Mouse (Mus musculus): ENCODE measurements around the gene Prr9. TPM values are rescaled to one million over a fixed set of nuclear protein-coding genes. Genes with fewer than 3 reads are reported as not detected.

Prr9 gene
- total RNA-seq (2012; rRNA removed), result not detected in 2 replicates
- polyA plus RNA-seq (2012; ENCODE audit: insufficient read depth in 1 of 2, insufficient read length in 2 of 2, low read depth in 1 of 2, low replicate concordance in 2 of 2, missing spikeins in 1 of 2), result not detected

- H3K27me3 ChIP-seq (ENCODE audit: control insufficient read depth in 1 of 2, insufficient read depth in 2 of 2, low read length in 2 of 2), result no peaks in the 10 kb centered on the region
- no peaks in the 10 kb centered on the region for H3K9me3 ChIP-seq (replicated peaks; ENCODE audit: insufficient read depth, low read length)
- no peak within 1 kb of the TSS for H3K9ac ChIP-seq (ENCODE audit: control insufficient read depth, low read depth, low read length, poor library complexity, severe bottlenecking)
- TF ChIP-seq MYB (IDR thresholded peaks at IDR 0.05; ENCODE audit: low read depth, low read length), result no peak
- no peak for TF ChIP-seq E2F4 (IDR thresholded peaks at IDR 0.05; ENCODE audit: borderline replicate concordance, low read depth, low read length)
- no peak for TF ChIP-seq RCOR1 (IDR thresholded peaks at IDR 0.05; ENCODE audit: low read depth, low read length)
- no peak for TF ChIP-seq MAZ (IDR thresholded peaks at IDR 0.05; ENCODE audit: low read depth, low read length)
- TF ChIP-seq TAL1 (IDR thresholded peaks at IDR 0.05; ENCODE audit: low read length), result no peak
- DNase-seq (ENCODE audit: low read depth, low spot score), result no peak
- H3K36me3 ChIP-seq (ENCODE audit: control insufficient read depth in 1 of 2, insufficient read depth in 2 of 2, low read length in 2 of 2), result no peaks in the 10 kb centered on the region
- H3K27ac ChIP-seq (ENCODE audit: control insufficient read depth, low read depth, low read length), result no peak within 1 kb of the TSS
- no peaks in the 10 kb centered on the region for H3K79me2 ChIP-seq (ENCODE audit: control insufficient read depth, insufficient read depth, low read length, poor library complexity)
- no peaks in the 10 kb centered on the region for H3K4me1 ChIP-seq (ENCODE audit: control insufficient read depth in 1 of 2, insufficient read depth in 2 of 2, low read length in 2 of 2)
- no peak within 1 kb of the TSS for H3K4me3 ChIP-seq (ENCODE audit: control insufficient read depth in 1 of 2, insufficient read depth in 1 of 2, low read depth in 2 of 2, low read length in 2 of 2)
Measured at GRCm38 (mm10) chr3:92123847-92124246, at the start of gene Prr9. Gene Prr9, minus strand, starts transcription at chr3:92123947.

- no peaks in the 10 kb centered on the region for H3K4me1 ChIP-seq (ENCODE audit: control insufficient read depth in 1 of 2, insufficient read depth in 2 of 2, low read length in 2 of 2)
- no peak overlapping the region for H3K9ac ChIP-seq (ENCODE audit: control insufficient read depth, low read depth, low read length, poor library complexity, severe bottlenecking)
- no peak for DNase-seq (ENCODE audit: low read depth, low spot score)
- no peak overlapping the region for H3K4me3 ChIP-seq (ENCODE audit: control insufficient read depth in 1 of 2, insufficient read depth in 1 of 2, low read depth in 2 of 2, low read length in 2 of 2)
- H3K27me3 ChIP-seq (ENCODE audit: control insufficient read depth in 1 of 2, insufficient read depth in 2 of 2, low read length in 2 of 2), result no peaks in the 10 kb centered on the region
- no peak overlapping the region for H3K27ac ChIP-seq (ENCODE audit: control insufficient read depth, low read depth, low read length)
- TF ChIP-seq NELFE (IDR thresholded peaks at IDR 0.05; ENCODE audit: low read depth, low read length) (no peak), ZMIZ1 (IDR thresholded peaks at IDR 0.05; ENCODE audit: low read depth, low read length) (no peak), SMC3 (IDR thresholded peaks at IDR 0.05; ENCODE audit: low read depth, low read length) (no peak), MXI1 (IDR thresholded peaks at IDR 0.05; ENCODE audit: low read depth, low read length) (no peak), MAX (IDR thresholded peaks at IDR 0.05; ENCODE audit: low read length) (no peak), MYB (IDR thresholded peaks at IDR 0.05; ENCODE audit: low read depth, low read length) (no peak), GABPA (IDR thresholded peaks at IDR 0.05; ENCODE audit: low read depth, low read length) (no peak), RAD21 (IDR thresholded peaks at IDR 0.05; ENCODE audit: low read depth, low read length) (no peak), EP300 (IDR thresholded peaks at IDR 0.05; ENCODE audit: low read depth in 1 of 2, low read length in 2 of 2) (no peak), MYC (IDR thresholded peaks at IDR 0.05; ENCODE audit: low read depth, low read length) (no peak), USF2 (IDR thresholded peaks at IDR 0.05; ENCODE audit: borderline replicate concordance in 1 of 2, insufficient read depth in 1 of 2, low read depth in 1 of 2, low read length in 2 of 2) (no peak)
- H3K36me3 ChIP-seq (ENCODE audit: control insufficient read depth in 1 of 2, insufficient read depth in 2 of 2, low read length in 2 of 2), result no peaks in the 10 kb centered on the region
- no peaks in the 10 kb centered on the region for H3K9me3 ChIP-seq (replicated peaks; ENCODE audit: insufficient read depth, low read length)
- no peaks in the 10 kb centered on the region for H3K79me2 ChIP-seq (ENCODE audit: control insufficient read depth, insufficient read depth, low read length, poor library complexity)
Measured at GRCm38 (mm10) chr3:92169847-92170246, 46.1 kb upstream of the Prr9 start.

GRCm38 (mm10) chr3:92153322-92153721, 29.6 kb upstream of the Prr9 start:
- Histone ChIP-seq H3K27ac (ENCODE audit: control insufficient read depth, low read depth, low read length) (no peak overlapping the region), H3K79me2 (ENCODE audit: control insufficient read depth, insufficient read depth, low read length, poor library complexity) (no peaks in the 10 kb centered on the region), H3K9ac (ENCODE audit: control insufficient read depth, low read depth, low read length, poor library complexity, severe bottlenecking) (no peak overlapping the region), H3K4me1 (ENCODE audit: control insufficient read depth in 1 of 2, insufficient read depth in 2 of 2, low read length in 2 of 2) (no peaks in the 10 kb centered on the region), H3K27me3 (ENCODE audit: control insufficient read depth in 1 of 2, insufficient read depth in 2 of 2, low read length in 2 of 2) (no peaks in the 10 kb centered on the region), H3K36me3 (ENCODE audit: control insufficient read depth in 1 of 2, insufficient read depth in 2 of 2, low read length in 2 of 2) (no peaks in the 10 kb centered on the region), H3K9me3 (replicated peaks; ENCODE audit: insufficient read depth, low read length) (no peaks in the 10 kb centered on the region), H3K4me3 (ENCODE audit: control insufficient read depth in 1 of 2, insufficient read depth in 1 of 2, low read depth in 2 of 2, low read length in 2 of 2) (no peak overlapping the region)
- DNase-seq (ENCODE audit: low read depth, low spot score), result peak; percentile 66
- TF ChIP-seq SIN3A (IDR thresholded peaks at IDR 0.05; ENCODE audit: low read length), result no peak
- TF ChIP-seq ELF1 (IDR thresholded peaks at IDR 0.05; ENCODE audit: low read depth, low read length), result no peak
- TF ChIP-seq CTCF (IDR thresholded peaks at IDR 0.05 in 2 of 3, conservative IDR thresholded peaks at IDR 0.05 in 1 of 3; ENCODE audit: control insufficient read depth in 1 of 3, insufficient read depth in 1 of 3, low read depth in 2 of 3, low read length in 3 of 3, poor library complexity in 1 of 3, severe bottlenecking in 1 of 3), result peak; percentile 47 to 74 (median 71)
- no peak for TF ChIP-seq ZMIZ1 (IDR thresholded peaks at IDR 0.05; ENCODE audit: low read depth, low read length)
- peak; percentile 76 for TF ChIP-seq SMC3 (IDR thresholded peaks at IDR 0.05; ENCODE audit: low read depth, low read length)
- peak; percentile 51 for TF ChIP-seq RAD21 (IDR thresholded peaks at IDR 0.05; ENCODE audit: low read depth, low read length)

All from MEL (cell line).